Mouse (Mus musculus) embryonic fibroblast, embryonic 13.5 days (primary cell): ENCODE results near the gene Rslcan18.

Experiments used
- CTCF ChIP-seq: IDR thresholded peaks from 2 replicates; pipeline ENCODE4 v1.5.1; 2011; ENCODE audit warnings: mild to moderate bottlenecking, control low read depth, low read length, moderate library complexity, borderline replicate concordance; ENCODE audit not compliant: insufficient read depth
- POLR2A ChIP-seq: IDR thresholded peaks from 2 replicates; pipeline ENCODE4 v1.6.1; 2011; ENCODE audit warnings: low read depth, mild to moderate bottlenecking, control low read depth, low read length, moderate library complexity

DNA sequence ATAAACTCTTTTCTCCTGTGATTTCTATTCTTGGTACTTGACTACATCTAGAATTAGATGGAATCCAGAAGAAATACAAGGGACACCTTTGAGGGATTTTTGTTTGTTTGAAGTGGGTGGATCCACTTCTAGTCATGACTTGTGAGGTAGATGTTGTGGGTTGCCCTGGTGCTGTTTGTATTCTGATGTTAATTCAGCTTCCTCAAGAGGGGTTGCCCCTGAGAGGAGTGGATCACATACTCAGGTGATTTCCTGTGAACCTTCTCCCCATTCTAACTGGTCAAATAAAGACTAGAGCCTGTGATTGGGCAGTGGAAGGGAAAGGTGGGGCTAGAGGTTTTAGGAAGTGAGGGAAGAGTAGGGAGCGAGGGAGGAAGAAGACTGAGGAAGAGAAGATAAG is 34.1 kb downstream of the Rslcan18 start:
- no peak for TF ChIP-seq CTCF
- no peak for TF ChIP-seq POLR2A
